Mouse (Mus musculus) intestine, embryonic 16.5 days (tissue): ENCODE results near the gene Hinfp. TPM values are rescaled to one million over a fixed set of nuclear protein-coding genes. Genes with fewer than 3 reads are reported as not detected.
A peak's percentile ranks its signal among the peaks of the same experiment; 100 is the strongest.

Experiments used
- ATAC-seq: fragments of 200-750 bp; cut with Nextera tagmentation; 2 replicates; pipeline ENCODE4 v1.8.0; 2017; ENCODE audit warnings: moderate TSS enrichment, moderate library complexity
- H3K27ac ChIP-seq: fragments of 300-500 bp; sonication (generic); 2 replicates; pipeline ENCODE4 v1.5.1; 2014; ENCODE audit warnings: mild to moderate bottlenecking, low read length
- H3K27me3 ChIP-seq: fragments of 300-500 bp; sonication (generic); replicated peaks from 2 replicates; pipeline ENCODE4 v1.6.1; 2014; ENCODE audit warnings: low read length, control low read depth, mixed read lengths; ENCODE audit not compliant: control insufficient read depth, insufficient read depth
- H3K36me3 ChIP-seq: fragments of 300-500 bp; sonication (generic); 2 replicates; pipeline ENCODE4 v1.6.1; 2014; ENCODE audit warnings: low read length, control low read depth; ENCODE audit not compliant: control insufficient read depth, insufficient read depth
- H3K4me1 ChIP-seq: fragments of 300-500 bp; sonication (generic); 2 replicates; pipeline ENCODE4 v1.6.1; 2014; ENCODE audit warnings: low read length, control low read depth, mixed read lengths; ENCODE audit not compliant: control insufficient read depth, insufficient read depth
- H3K4me2 ChIP-seq: fragments of 300-500 bp; sonication (generic); 2 replicates; pipeline ENCODE4 v1.6.1; 2014; ENCODE audit warnings: low read depth, low read length, control low read depth
- H3K4me3 ChIP-seq: fragments of 300-500 bp; sonication (generic); 2 replicates; pipeline ENCODE4 v1.5.1; 2014; ENCODE audit warnings: mild to moderate bottlenecking, low read length
- H3K9ac ChIP-seq: fragments of 300-500 bp; sonication (generic); 2 replicates; pipeline ENCODE4 v1.6.1; 2014; ENCODE audit warnings: low read depth, low read length
- H3K9me3 ChIP-seq: fragments of 300-500 bp; sonication (generic); 2 replicates; pipeline ENCODE4 v1.6.1; 2016; ENCODE audit warnings: low read length, control low read depth; ENCODE audit not compliant: control insufficient read depth
- WGBS: fragments of 180-500 bp; shearing (Covaris S2); extraction: QIAGEN DNeasy Blood & Tissue Kit; methylation state at CpG from one replicate; pipeline ENCODE4 v1.1.7; 2014; 5-methylcytosine and 5-hydroxymethylcytosine counted together
- polyA plus RNA-seq: library from polyadenylated mRNA; unstranded; fragments of >200 nt; fragmentation: Nextera tagmentation; extraction: Ambion mirVana; gene quantifications from 2 replicates; pipeline ENCODE4 v1.2.1, GENCODE M21; 2015

Gene Hinfp
- polyA plus RNA-seq, 1 experiment from 2014 or later, result 19.4 TPM

DNA sequence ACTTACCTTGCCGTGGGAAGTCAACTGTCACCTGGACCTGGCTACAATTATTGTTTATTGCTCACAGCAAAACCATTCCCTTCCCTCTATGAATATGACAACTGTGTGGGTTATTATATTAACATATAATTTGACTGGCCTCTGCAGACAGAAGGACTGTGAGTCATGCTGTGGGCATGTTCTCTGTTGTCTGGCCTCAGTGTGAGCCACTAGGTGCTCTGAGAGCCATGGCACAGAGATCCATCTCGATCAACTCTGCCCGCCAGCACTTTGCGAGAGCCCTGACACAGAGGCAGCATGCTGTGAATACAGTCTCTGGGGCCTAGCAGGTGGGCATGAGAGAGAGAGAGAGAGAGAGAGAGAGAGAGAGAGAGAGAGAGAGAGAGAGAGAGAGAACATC is 35.5 kb downstream of the Hinfp start:
- Histone ChIP-seq H3K9me3 (no peaks in the 10 kb centered on the region), H3K27me3 (no peaks in the 10 kb centered on the region), H3K4me3 (no peak overlapping the region), H3K4me2 (no peak overlapping the region), H3K36me3 (no peaks in the 10 kb centered on the region), H3K4me1 (peaks cover 12% of the 10 kb centered on the region), H3K9ac (no peak overlapping the region), H3K27ac (no peak overlapping the region)
- WGBS, result 73% methylated on average over 4 of the region's 4 CpGs
- ATAC-seq, result no peak

DNA sequence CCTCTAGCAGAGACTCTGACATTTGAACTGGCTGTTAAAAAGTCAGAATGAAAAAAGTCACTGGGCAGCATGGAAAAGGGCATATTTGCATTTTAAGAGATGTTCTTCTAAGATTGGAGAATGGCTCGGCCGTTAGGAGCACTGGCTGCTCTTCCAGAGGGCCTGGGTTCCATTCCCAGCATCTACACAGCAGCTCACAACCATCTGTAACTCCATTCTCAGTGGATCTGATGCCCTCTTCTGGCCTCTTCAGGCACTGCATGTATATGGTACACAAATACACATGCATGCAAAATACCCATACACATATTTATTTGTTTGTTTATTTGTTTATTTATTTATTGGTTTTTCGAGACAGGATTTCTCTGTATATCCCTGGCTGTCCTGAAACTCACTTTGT is 36.4 kb downstream of the Hinfp start:
- 85% methylated on average over 3 of the region's 3 CpGs for WGBS
- Histone ChIP-seq H3K4me1 (peaks cover 12% of the 10 kb centered on the region), H3K27ac (no peak overlapping the region), H3K27me3 (no peaks in the 10 kb centered on the region), H3K4me3 (no peak overlapping the region), H3K36me3 (no peaks in the 10 kb centered on the region), H3K9me3 (no peaks in the 10 kb centered on the region), H3K4me2 (no peak overlapping the region), H3K9ac (no peak overlapping the region)
- no peak for ATAC-seq

DNA sequence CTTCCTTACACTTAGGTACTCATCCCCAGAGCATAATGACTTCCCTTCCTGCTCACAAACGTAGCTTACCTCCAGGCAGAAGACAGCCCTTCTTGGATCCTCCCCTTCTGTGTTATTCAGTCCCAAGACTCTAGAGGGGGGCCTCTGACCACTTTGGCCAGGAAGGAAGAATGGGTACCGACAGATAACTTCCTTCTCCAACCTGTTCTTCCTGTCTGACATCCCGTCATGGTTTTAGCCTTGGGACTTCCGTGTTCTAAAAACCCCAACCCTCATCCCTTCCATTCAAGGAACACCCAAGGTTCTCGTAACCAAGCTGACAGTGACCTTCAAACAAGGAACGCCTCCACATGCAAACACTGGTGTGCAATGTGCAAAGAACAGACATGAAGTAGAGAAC is 37.0 kb downstream of the Hinfp start, which contains the start of gene Nlrx1:
TSS of gene Nlrx1 (minus strand) at position 168 of the 400 bp plus-strand sequence.
- H3K4me1 ChIP-seq, result peaks cover 12% of the 10 kb centered on the region
- peak within 1 kb of the TSS; percentile 99 for H3K9ac ChIP-seq
- no peaks in the 10 kb centered on the region for H3K36me3 ChIP-seq
- no peaks in the 10 kb centered on the region for H3K27me3 ChIP-seq
- WGBS, result 61% methylated on average over 6 of the region's 6 CpGs
- H3K27ac ChIP-seq, result peak within 1 kb of the TSS; percentile 90
- H3K4me2 ChIP-seq, result peak within 1 kb of the TSS; percentile 93
- peak within 1 kb of the TSS; percentile 60 for H3K4me3 ChIP-seq
- no peaks in the 10 kb centered on the region for H3K9me3 ChIP-seq
- ATAC-seq, result peak; percentile 43; the same call in 1 of the 2 replicates

DNA sequence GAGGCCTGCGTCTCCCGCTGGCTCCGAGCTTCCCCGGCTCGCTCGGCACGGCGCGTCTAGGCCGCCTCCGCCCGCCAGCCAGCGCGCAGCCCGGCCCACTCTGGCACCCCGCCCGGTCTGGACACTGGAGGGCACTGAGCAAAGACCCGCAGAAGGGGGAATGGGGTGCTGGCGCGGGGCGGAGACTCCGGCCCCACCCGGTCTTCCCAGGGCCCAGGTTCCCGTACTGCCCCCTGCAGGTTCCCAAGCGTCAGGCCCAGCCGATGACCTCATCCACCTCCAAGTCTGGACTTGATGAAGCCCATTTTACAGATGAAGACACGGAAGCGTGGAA is 37.5 kb downstream of the Hinfp start:
- Histone ChIP-seq H3K36me3 (no peaks in the 10 kb centered on the region), H3K4me3 (peak overlapping the region; percentile 60), H3K27me3 (no peaks in the 10 kb centered on the region), H3K9me3 (no peaks in the 10 kb centered on the region), H3K4me2 (peak overlapping the region; percentile 93), H3K9ac (peak overlapping the region; percentile 99), H3K4me1 (peaks cover 12% of the 10 kb centered on the region), H3K27ac (peak overlapping the region; percentile 90)
- peak; percentile 93 for ATAC-seq
- WGBS, result 6% methylated on average over 27 of the region's 28 CpGs

DNA sequence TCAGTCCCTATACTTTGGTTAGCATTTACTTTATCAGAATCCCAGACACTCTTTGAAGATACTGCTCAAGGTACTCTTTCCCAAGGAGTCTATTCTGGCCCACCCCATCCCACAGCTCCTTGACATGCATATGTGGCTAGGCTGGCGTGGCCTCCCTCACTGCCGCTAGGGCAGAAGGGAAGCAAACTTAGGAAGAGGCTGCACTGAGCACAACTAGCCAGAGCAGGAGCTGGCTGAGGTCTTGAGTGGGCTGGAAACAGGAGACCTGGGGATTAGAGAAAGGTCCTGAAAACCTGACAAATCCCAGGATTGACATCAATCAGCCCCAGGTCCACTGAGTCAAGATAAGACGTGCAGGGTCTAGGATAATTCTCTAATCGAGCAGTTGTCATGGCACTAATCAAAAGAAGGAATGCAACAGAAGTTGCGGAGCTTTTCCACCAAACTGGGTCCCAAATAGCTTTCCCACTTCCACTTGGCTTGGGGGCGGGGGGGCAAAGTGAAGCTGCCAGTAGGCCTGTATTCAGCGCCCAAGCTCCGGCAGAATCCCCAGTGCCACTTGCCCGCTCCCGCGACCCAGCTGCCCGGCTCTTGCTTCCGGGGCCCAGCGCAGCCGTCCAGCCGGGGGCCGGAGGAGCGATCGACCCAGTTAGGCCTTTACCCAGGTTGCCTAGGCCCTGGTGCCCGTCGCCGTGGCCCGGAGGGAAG is 38.0 kb downstream of the Hinfp start:
- Histone ChIP-seq H3K4me2 (peak overlapping the region; percentile 93), H3K27ac (peak overlapping the region; percentile 90), H3K9me3 (no peaks in the 10 kb centered on the region), H3K4me3 (peak overlapping the region; percentile 60), H3K9ac (peak overlapping the region; percentile 99), H3K4me1 (peaks cover 12% of the 10 kb centered on the region), H3K36me3 (no peaks in the 10 kb centered on the region), H3K27me3 (no peaks in the 10 kb centered on the region)
- peak; percentile 26 for ATAC-seq
- WGBS, result 14% methylated on average over 23 of the region's 23 CpGs

DNA sequence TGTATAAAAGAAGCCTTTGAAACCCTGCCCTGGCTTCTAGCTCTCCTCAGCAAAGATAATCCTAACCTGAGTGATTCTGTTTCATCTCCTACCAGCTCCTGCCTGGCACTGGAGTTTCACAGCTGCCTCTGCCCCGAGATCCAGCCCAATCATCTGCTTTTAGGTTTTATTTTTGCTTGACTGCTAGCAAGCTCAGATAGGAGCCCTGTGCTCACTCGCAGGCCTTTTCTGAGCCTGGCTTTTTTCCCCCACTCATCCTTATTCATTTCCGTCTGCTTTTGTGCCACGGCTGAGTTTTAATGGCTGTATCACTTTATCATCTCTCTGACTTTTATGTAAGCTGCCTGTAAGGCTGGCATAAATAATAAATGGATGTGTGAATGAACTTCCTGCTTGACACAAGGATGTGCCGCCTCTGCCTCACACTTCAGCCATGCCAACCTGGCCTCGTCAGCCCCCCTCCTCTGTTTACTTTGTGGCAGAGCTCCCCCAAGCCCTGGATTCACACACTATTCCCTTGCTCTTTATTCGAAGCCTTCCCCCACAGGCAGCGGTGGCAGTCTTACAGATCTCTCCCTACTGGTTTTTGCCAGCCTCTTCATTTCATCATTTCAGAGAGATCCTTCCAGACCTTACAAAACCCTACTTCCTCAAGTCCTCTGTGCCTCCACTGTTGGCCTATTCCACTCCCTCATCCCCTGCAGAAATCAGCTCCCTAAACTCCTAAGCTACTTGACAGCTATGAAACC is 38.8 kb downstream of the Hinfp start:
- Histone ChIP-seq H3K9me3 (no peaks in the 10 kb centered on the region), H3K27me3 (no peaks in the 10 kb centered on the region), H3K4me2 (peak overlapping the region; percentile 93), H3K36me3 (no peaks in the 10 kb centered on the region), H3K9ac (peak overlapping the region; percentile 99), H3K27ac (peak overlapping the region; percentile 90; the same call in 1 of the 2 replicates), H3K4me3 (peak overlapping the region; percentile 60), H3K4me1 (peaks cover 12% of the 10 kb centered on the region)
- ATAC-seq, result no peak
- WGBS, result 63% methylated on average over 8 of the region's 8 CpGs

DNA sequence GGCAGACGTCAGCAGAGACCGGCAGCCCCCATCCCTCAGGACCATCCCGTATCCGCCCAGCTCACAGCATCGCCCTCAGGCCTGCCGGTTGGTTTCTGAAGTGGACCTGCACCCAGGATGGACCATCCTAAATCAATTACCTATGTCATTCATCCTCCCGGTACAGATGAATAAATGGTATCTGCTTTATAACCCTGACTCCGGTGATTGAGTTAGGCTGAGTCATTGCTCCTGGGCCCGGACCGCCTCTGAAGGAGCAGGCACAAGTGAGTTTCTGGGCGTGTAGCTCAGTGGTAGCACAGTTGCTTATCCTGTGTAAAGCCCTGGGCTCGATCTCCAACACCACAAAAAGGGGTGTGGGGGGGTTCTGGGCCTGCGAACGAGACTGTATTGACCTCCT is 44.1 kb downstream of the Hinfp start:
- ATAC-seq, result no peak
- Histone ChIP-seq H3K4me2 (no peak overlapping the region), H3K4me3 (no peak overlapping the region), H3K9ac (no peak overlapping the region), H3K4me1 (no peaks in the 10 kb centered on the region), H3K27ac (no peak overlapping the region), H3K27me3 (no peaks in the 10 kb centered on the region), H3K36me3 (no peaks in the 10 kb centered on the region), H3K9me3 (no peaks in the 10 kb centered on the region)
- WGBS, result 73% methylated on average over 14 of the region's 14 CpGs

DNA sequence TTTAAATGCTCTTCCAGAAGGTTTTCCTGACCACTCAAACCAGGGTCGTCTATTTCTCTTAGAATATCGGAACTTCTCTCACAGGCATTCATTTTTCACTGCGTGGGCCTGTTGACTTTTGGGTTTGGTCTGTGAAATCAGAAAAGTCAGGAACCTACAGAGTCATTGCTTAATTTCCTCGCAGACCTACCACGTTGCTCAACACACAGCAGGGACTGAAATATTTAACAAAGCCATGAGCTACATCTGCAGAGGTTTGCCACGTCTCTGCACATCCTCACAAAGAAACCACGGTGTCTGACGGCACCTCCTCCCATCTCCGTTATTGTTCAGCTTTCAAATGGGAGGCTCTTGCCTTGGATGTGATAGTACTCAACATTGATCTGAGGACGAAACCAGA is 46.5 kb downstream of the Hinfp start:
- Histone ChIP-seq H3K4me3 (no peak overlapping the region), H3K4me2 (no peak overlapping the region), H3K27ac (no peak overlapping the region), H3K27me3 (no peaks in the 10 kb centered on the region), H3K36me3 (no peaks in the 10 kb centered on the region), H3K9ac (no peak overlapping the region), H3K4me1 (peaks cover 5% of the 10 kb centered on the region; the same call in 1 of the 2 replicates), H3K9me3 (no peaks in the 10 kb centered on the region)
- ATAC-seq, result no peak
- WGBS, result 80% methylated on average over 10 of the region's 10 CpGs

DNA sequence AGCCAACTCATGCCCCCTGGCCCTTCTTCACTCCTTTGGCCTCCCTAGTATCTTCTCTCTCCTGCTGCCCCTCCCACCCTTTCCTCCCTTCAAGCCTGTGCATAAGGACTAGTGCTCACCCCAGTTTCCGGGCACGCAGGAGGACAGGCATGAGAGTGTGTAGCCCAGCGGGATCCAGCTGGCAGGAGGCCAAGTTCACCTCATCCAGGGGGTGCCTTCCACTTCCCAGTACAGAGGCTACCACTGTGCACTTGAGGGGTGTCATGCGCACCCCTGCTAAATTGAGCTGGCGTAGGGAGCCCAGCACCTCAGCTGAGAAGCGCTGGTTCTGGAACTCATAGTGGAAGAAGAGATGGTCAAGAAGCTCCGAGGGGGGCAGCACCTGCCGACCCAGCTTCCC is 49.3 kb downstream of the Hinfp start:
- peaks cover 10% of the 10 kb centered on the region; the same call in 1 of the 2 replicates for H3K4me1 ChIP-seq
- no peak overlapping the region for H3K27ac ChIP-seq
- no peak overlapping the region for H3K9ac ChIP-seq
- H3K27me3 ChIP-seq, result no peaks in the 10 kb centered on the region
- no peak for ATAC-seq
- no peak overlapping the region for H3K4me2 ChIP-seq
- H3K36me3 ChIP-seq, result no peaks in the 10 kb centered on the region
- H3K4me3 ChIP-seq, result no peak overlapping the region
- WGBS, result 79% methylated on average over 8 of the region's 8 CpGs
- no peaks in the 10 kb centered on the region for H3K9me3 ChIP-seq
